ENCODE assay signal across 23 mouse cellular contexts in the genomic region with DNA sequence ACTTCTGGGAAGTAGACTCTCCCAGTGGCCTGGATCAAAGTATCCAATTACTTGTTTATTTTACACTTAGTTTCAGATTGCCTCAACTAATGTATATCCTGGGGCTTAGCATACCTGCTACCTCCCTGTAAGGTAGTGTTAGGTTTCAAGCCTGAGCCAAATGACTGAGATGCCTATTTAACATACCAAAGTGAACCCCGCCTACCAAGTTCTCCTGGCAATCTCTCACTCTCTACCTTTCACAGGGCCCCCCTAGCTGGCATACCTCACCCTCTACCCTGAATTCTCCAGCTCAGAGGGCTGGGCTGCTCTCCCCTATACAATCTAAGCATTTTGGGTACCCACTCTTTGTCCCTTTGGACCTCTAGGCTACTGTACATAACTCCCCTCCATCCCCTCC. TPM values are rescaled to one million over a fixed set of nuclear protein-coding genes. Genes with fewer than 3 reads are reported as not detected.
A peak's percentile ranks its signal among the peaks of the same experiment; 100 is the strongest.
DNase-seq lines count a peak whose midpoint lies in the region; ATAC-seq and TF ChIP-seq lines count a peak whose summit lies in the region.
"Had no signal": no experiment of that assay in that cellular context is flagged by ENCODE, and none has a peak within 500 bp of the region (broad histone marks: within the 10 kb centered on the region; RNA-seq: fewer than 3 reads in every experiment).

No protein-coding gene starts in this region.

- no peak for DNase-seq in kidney, adult 9 months
- DNase-seq in lung, postnatal 0 days (ENCODE audit: low spot score), result peak; percentile 27
- DNase-seq in lung, adult 18-20 months, result no peak
- peak; percentile 13 for DNase-seq in forelimb bud, embryonic 11.5 days (ENCODE audit: low read depth, low spot score)
- DNase-seq in retina, postnatal 1 day, result no peak
- DNase-seq in left cerebral cortex, postnatal 10 days (ENCODE audit: extremely low spot score in 1 of 2, low spot score in 2 of 2), result no peak
- no peak for DNase-seq in layer of hippocampus, adult 2 months (ENCODE audit: low spot score in 2 of 2)
- DNase-seq: adrenal gland, adult 8-10 months; cerebellum, adult 8-10 months; gastrocnemius, postnatal 14 days; heart, adult 2 months; heart, postnatal 36 days; kidney, postnatal 4 days; right cerebral cortex, adult 18-20 months; thymus, adult 18-20 months had no signal

- no peaks in the 10 kb centered on the region for H3K27me3 ChIP-seq in kidney, embryonic 15.5 days
- H3K27me3 ChIP-seq in lung, postnatal 0 days (replicated peaks; ENCODE audit: insufficient read depth, low read length), result no peaks in the 10 kb centered on the region
- H3K27me3 ChIP-seq: forebrain, embryonic 12.5 days; hindbrain, embryonic 15.5 days; intestine, embryonic 15.5 days; limb, embryonic 15.5 days; liver, embryonic 15.5 days; midbrain, embryonic 13.5 days; neural tube, embryonic 12.5 days had no signal

- TF ChIP-seq CTCF in lung, postnatal 0 days (IDR thresholded peaks at IDR 0.05), result no peak
- no peak for TF ChIP-seq CTCF in layer of hippocampus, adult 2 months (conservative IDR thresholded peaks at IDR 0.05)

- TF ChIP-seq EP300 in lung, postnatal 0 days (IDR thresholded peaks at IDR 0.05), result no peak

- H3K27ac ChIP-seq in kidney, embryonic 15.5 days, result no peak overlapping the region
- no peak overlapping the region for H3K27ac ChIP-seq in lung, postnatal 0 days (ENCODE audit: low read length)
- H3K27ac ChIP-seq in layer of hippocampus, adult 2 months, result no peak overlapping the region
- H3K27ac ChIP-seq: forebrain, embryonic 12.5 days; heart, adult 2 months; hindbrain, embryonic 15.5 days; intestine, embryonic 15.5 days; limb, embryonic 15.5 days; liver, embryonic 15.5 days; midbrain, embryonic 13.5 days; neural tube, embryonic 12.5 days had no signal

- WGBS in kidney, embryonic 15.5 days, result 17% methylated on average over 1 of the region's 1 CpGs
- 41% methylated on average over 1 of the region's 1 CpGs for WGBS in lung, postnatal 0 days

- intact Hi-C loops in left cerebral cortex, postnatal 10 days (cut with DNase I), result no loop called here

- no peak overlapping the region for H3K4me2 ChIP-seq in kidney, embryonic 15.5 days
- no peak overlapping the region for H3K4me2 ChIP-seq in lung, postnatal 0 days (replicated peaks; ENCODE audit: low read depth, low read length)
- H3K4me2 ChIP-seq: forebrain, embryonic 12.5 days; hindbrain, embryonic 15.5 days; intestine, embryonic 15.5 days; limb, embryonic 15.5 days; liver, embryonic 15.5 days; midbrain, embryonic 13.5 days; neural tube, embryonic 12.5 days had no signal

- H3K36me3 ChIP-seq in kidney, embryonic 15.5 days, result no peaks in the 10 kb centered on the region
- no peaks in the 10 kb centered on the region for H3K36me3 ChIP-seq in lung, postnatal 0 days (ENCODE audit: insufficient read depth, low read length)
- H3K36me3 ChIP-seq: forebrain, embryonic 12.5 days; hindbrain, embryonic 15.5 days; intestine, embryonic 15.5 days; limb, embryonic 15.5 days; liver, embryonic 15.5 days; midbrain, embryonic 13.5 days; neural tube, embryonic 12.5 days had no signal

- ATAC-seq in kidney, embryonic 15.5 days (replicated peaks; ENCODE audit: low FRiP score), result peak; percentile 73
- peak; percentile 26; the same call in 1 of the 2 replicates for ATAC-seq in lung, postnatal 0 days
- ATAC-seq: intestine, embryonic 15.5 days; midbrain, embryonic 13.5 days had no signal

- H3K9me3 ChIP-seq in kidney, embryonic 15.5 days (replicated peaks), result no peaks in the 10 kb centered on the region
- no peaks in the 10 kb centered on the region for H3K9me3 ChIP-seq in lung, postnatal 0 days (ENCODE audit: low read length)
- H3K9me3 ChIP-seq: forebrain, embryonic 12.5 days; hindbrain, embryonic 15.5 days; intestine, embryonic 15.5 days; limb, embryonic 15.5 days; liver, embryonic 15.5 days; midbrain, embryonic 13.5 days; neural tube, embryonic 12.5 days had no signal

- H3K9ac ChIP-seq in kidney, embryonic 15.5 days, result no peak overlapping the region
- H3K9ac ChIP-seq in lung, postnatal 0 days (replicated peaks; ENCODE audit: low read depth), result no peak overlapping the region
- H3K9ac ChIP-seq: forebrain, embryonic 12.5 days; hindbrain, embryonic 15.5 days; intestine, embryonic 15.5 days; limb, embryonic 15.5 days; liver, embryonic 15.5 days; midbrain, embryonic 13.5 days; neural tube, embryonic 12.5 days had no signal

- no peak overlapping the region for H3K4me3 ChIP-seq in kidney, embryonic 15.5 days (replicated peaks)
- no peak overlapping the region for H3K4me3 ChIP-seq in lung, postnatal 0 days (ENCODE audit: low read depth, low read length)
- H3K4me3 ChIP-seq in layer of hippocampus, adult 2 months, result no peak overlapping the region
- H3K4me3 ChIP-seq: forebrain, embryonic 12.5 days; heart, adult 2 months; hindbrain, embryonic 15.5 days; intestine, embryonic 15.5 days; limb, embryonic 15.5 days; liver, embryonic 15.5 days; midbrain, embryonic 13.5 days; neural tube, embryonic 12.5 days had no signal

- H3K4me1 ChIP-seq in kidney, embryonic 15.5 days, result no peaks in the 10 kb centered on the region
- no peaks in the 10 kb centered on the region for H3K4me1 ChIP-seq in lung, postnatal 0 days (ENCODE audit: insufficient read depth, low read depth, low read length)
- H3K4me1 ChIP-seq: forebrain, embryonic 12.5 days; hindbrain, embryonic 15.5 days; intestine, embryonic 15.5 days; limb, embryonic 15.5 days; liver, embryonic 15.5 days; midbrain, embryonic 13.5 days; neural tube, embryonic 12.5 days had no signal

RNA-seq across cellular contexts. Expression of a gene that starts 24.6 kb away (rescaled TPM):
- polyA plus RNA-seq in kidney, embryonic 15.5 days (2015; fragmentation: Nextera tagmentation; extraction: Ambion mirVana), result 32.2 and 33.6 TPM in 2 replicates
- 49.7 and 58.7 TPM in 2 replicates for polyA plus RNA-seq in lung, postnatal 0 days (2015; fragmentation: Nextera tagmentation; extraction: Ambion mirVana)
- total RNA-seq in left cerebral cortex, postnatal 10 days (2021), result 10 to 100 TPM; 76.6 to 76.8 TPM
- total RNA-seq in layer of hippocampus, adult 2 months (2021), result 10 to 100 TPM; 72.4 to 89.3 TPM

Comparison
In these comparisons a context has a peak if more than half of its experiments do, and no peak if none do; other contexts are left out.
1. DNase-seq: peak in lung, postnatal 0 days (single experiment) and forelimb bud, embryonic 11.5 days (single experiment); none in kidney, adult 9 months (single experiment), lung, adult 18-20 months (0 of 2), retina, postnatal 1 day (single experiment), left cerebral cortex, postnatal 10 days (0 of 2) and layer of hippocampus, adult 2 months (0 of 2).